ENCODE assay signal across 31 mouse cellular contexts in genomic region chr19:57767051-57767450, GRCm38 (mm10).
"Had no signal": no experiment of that assay in that cellular context is flagged by ENCODE, and none has a peak within 500 bp of the region (broad histone marks: within the 10 kb centered on the region; RNA-seq: fewer than 3 reads in every experiment).

No protein-coding gene starts in this region.

- H3K9me3 ChIP-seq: heart, embryonic 10.5 days; heart, embryonic 12.5 days; heart, embryonic 13.5 days; heart, embryonic 15.5 days; hindbrain, embryonic 10.5 days; hindbrain, embryonic 12.5 days; hindbrain, embryonic 13.5 days; hindbrain, embryonic 15.5 days; intestine, embryonic 15.5 days; kidney, embryonic 15.5 days had no signal

- H3K36me3 ChIP-seq: heart, embryonic 15.5 days; hindbrain, embryonic 10.5 days; hindbrain, embryonic 12.5 days; hindbrain, embryonic 13.5 days; hindbrain, embryonic 15.5 days; intestine, embryonic 15.5 days; kidney, embryonic 15.5 days had no signal

- H3K4me3 ChIP-seq: heart, embryonic 10.5 days; heart, embryonic 12.5 days; heart, embryonic 13.5 days; heart, embryonic 15.5 days; hindbrain, embryonic 10.5 days; hindbrain, embryonic 12.5 days; hindbrain, embryonic 13.5 days; hindbrain, embryonic 15.5 days; intestine, embryonic 15.5 days; kidney, embryonic 15.5 days; layer of hippocampus, adult 2 months; left cerebral cortex, adult 2 months had no signal

- H3K9ac ChIP-seq: heart, embryonic 12.5 days; heart, embryonic 13.5 days; heart, embryonic 15.5 days; hindbrain, embryonic 12.5 days; hindbrain, embryonic 13.5 days; hindbrain, embryonic 14.5 days; hindbrain, embryonic 15.5 days; intestine, embryonic 15.5 days; kidney, embryonic 15.5 days had no signal

- H3K4me1 ChIP-seq: hindbrain, embryonic 10.5 days; hindbrain, embryonic 12.5 days; hindbrain, embryonic 13.5 days; hindbrain, embryonic 15.5 days; intestine, embryonic 15.5 days; kidney, embryonic 15.5 days had no signal

- DNase-seq: heart, postnatal 10 days; heart, postnatal 14 days; heart, postnatal 36 days; heart, postnatal 4 days; kidney, adult 11 months; kidney, adult 18-20 months; kidney, adult 2 months; kidney, adult 8-10 months; kidney, adult 9 months; kidney, postnatal 10 days; kidney, postnatal 14 days; kidney, postnatal 25 days; kidney, postnatal 36 days; kidney, postnatal 4 days; layer of hippocampus, adult 9-11 months; layer of hippocampus, postnatal 36 days had no signal

- H3K27ac ChIP-seq: heart, embryonic 10.5 days; heart, embryonic 13.5 days; heart, embryonic 15.5 days; hindbrain, embryonic 10.5 days; hindbrain, embryonic 12.5 days; hindbrain, embryonic 13.5 days; hindbrain, embryonic 14.5 days; hindbrain, embryonic 15.5 days; hindbrain, postnatal 0 days; intestine, embryonic 15.5 days; kidney, embryonic 15.5 days; kidney, postnatal 0 days; layer of hippocampus, adult 2 months; left cerebral cortex, adult 2 months had no signal

- H3K27me3 ChIP-seq: heart, embryonic 12.5 days; heart, embryonic 13.5 days; heart, embryonic 15.5 days; hindbrain, embryonic 12.5 days; hindbrain, embryonic 13.5 days; hindbrain, embryonic 15.5 days; intestine, embryonic 15.5 days; kidney, embryonic 15.5 days had no signal
